Mouse (Mus musculus) frontal cortex, postnatal 36 days (tissue): ENCODE measurements at regions not wholly inside any gene's neighbourhood (a gene's known extent, or its start where the extent isn't known, plus 50 kb on each side); places are given as distances from the start of the nearest gene placed in this dataset.
A peak's percentile ranks its signal among the peaks of the same experiment; 100 is the strongest.
"Not testable (repeated sequence)": the region's sequence is repeated elsewhere in the genome, so short reads cannot be mapped to it uniquely, and the experiment has no call there.

Experiments used
- DNase-seq, 2 experiments: peaks; one replicate each; pipeline ENCODE4 v3.0.0; 2022; ENCODE audit warnings: low spot score in 2 of 2

- no peak for DNase-seq
These were observed 250.8 kb downstream of the Rab38 start for GRCm38 (mm10) chr7:88680849-88681248.

- DNase-seq, result not testable (repeated sequence)
These were observed 291.0 kb downstream of the Rab38 start for GRCm38 (mm10) chr7:88721031-88721430.

GRCm38 (mm10) chr7:88734506-88734905, 304.4 kb downstream of the Rab38 start:
- DNase-seq, result no peak

GRCm38 (mm10) chr7:88735768-88736167, 305.7 kb downstream of the Rab38 start:
- DNase-seq, result no peak

GRCm38 (mm10) chr7:88777371-88777770, 347.3 kb downstream of the Rab38 start:
- no peak for DNase-seq

- peak in 1 of 2 experiments; percentile 4 for DNase-seq
These were observed 352.8 kb downstream of the Rab38 start for GRCm38 (mm10) chr7:88782906-88783305.

- no peak for DNase-seq
These were observed 378.1 kb downstream of the Rab38 start for GRCm38 (mm10) chr7:88808175-88808574.

GRCm38 (mm10) chr7:88810170-88810569, 380.1 kb downstream of the Rab38 start:
- no peak for DNase-seq

- no peak for DNase-seq
These were observed 390.1 kb downstream of the Rab38 start for GRCm38 (mm10) chr7:88820204-88820603.

- no peak for DNase-seq
These were observed 396.4 kb downstream of the Rab38 start for GRCm38 (mm10) chr7:88826498-88826897.

- DNase-seq, result no peak
These were observed 418.0 kb downstream of the Rab38 start for GRCm38 (mm10) chr7:88847946-88848524.
